Mouse (Mus musculus) retina, adult 2 months (tissue): ENCODE measurements around the gene Fkbp15.
A peak's percentile ranks its signal among the peaks of the same experiment; 100 is the strongest.

ENCODE experiments used
- DNase-seq: peaks from one replicate; pipeline ENCODE4 v3.0.0-alpha.2; 2012; ENCODE audit warnings: low read depth, low spot score

Fkbp15 gene

GRCm38 (mm10) chr4:62360088-62360804 lies at the start of gene Fkbp15, which contains the start of gene Slc31a1:
Fkbp15 (minus strand) TSS chr4:62360548.
Slc31a1 (plus strand) TSS chr4:62360727.
- peak; percentile 95 for DNase-seq

GRCm38 (mm10) chr4:62409615-62410014 lies 49.3 kb upstream of the Fkbp15 start:
- no peak for DNase-seq

- DNase-seq = peak; percentile 94
Measured at GRCm38 (mm10) chr4:62408601-62409282, 48.4 kb upstream of the Fkbp15 start, which contains the start of the genes Cdc26 and Prpf4. Cdc26 (minus strand) TSS chr4:62408642. Prpf4 (plus strand) TSS chr4:62408797.

GRCm38 (mm10) chr4:62407730-62408582 lies 47.6 kb upstream of the Fkbp15 start:
- peak; percentile 33 for DNase-seq

GRCm38 (mm10) chr4:62406133-62406532 lies 45.8 kb upstream of the Fkbp15 start:
- DNase-seq = no peak

- no peak for DNase-seq
Measured at GRCm38 (mm10) chr4:62398956-62399355, 38.6 kb upstream of the Fkbp15 start.

GRCm38 (mm10) chr4:62397616-62398365 lies 37.4 kb upstream of the Fkbp15 start:
- no peak for DNase-seq

- no peak for DNase-seq
Measured at GRCm38 (mm10) chr4:62395806-62396205, 35.5 kb upstream of the Fkbp15 start.

- no peak for DNase-seq
Measured at GRCm38 (mm10) chr4:62393459-62393858, 33.1 kb upstream of the Fkbp15 start.

- DNase-seq = no peak
Measured at GRCm38 (mm10) chr4:62391892-62392291, 31.5 kb upstream of the Fkbp15 start.

GRCm38 (mm10) chr4:62389592-62390512 lies 29.5 kb upstream of the Fkbp15 start:
- no peak for DNase-seq

- DNase-seq = no peak
Measured at GRCm38 (mm10) chr4:62385439-62385838, 25.1 kb upstream of the Fkbp15 start.

GRCm38 (mm10) chr4:62384159-62384558 lies 23.8 kb upstream of the Fkbp15 start:
- no peak for DNase-seq

GRCm38 (mm10) chr4:62383752-62384151 lies 23.4 kb upstream of the Fkbp15 start:
- no peak for DNase-seq

- DNase-seq = no peak
Measured at GRCm38 (mm10) chr4:62383207-62383606, 22.9 kb upstream of the Fkbp15 start.

- no peak for DNase-seq
Measured at GRCm38 (mm10) chr4:62379724-62380381, 19.5 kb upstream of the Fkbp15 start.

GRCm38 (mm10) chr4:62376123-62376522 lies 15.8 kb upstream of the Fkbp15 start:
- no peak for DNase-seq

GRCm38 (mm10) chr4:62374342-62374741 lies 14.0 kb upstream of the Fkbp15 start:
- no peak for DNase-seq

GRCm38 (mm10) chr4:62373668-62374067 lies 13.3 kb upstream of the Fkbp15 start:
- no peak for DNase-seq
